Mouse (Mus musculus) yolk sac, embryonic 10.5 days (tissue): ENCODE measurements at regions not wholly inside any gene's neighbourhood (a gene's known extent, or its start where the extent isn't known, plus 50 kb on each side); places are given as distances from the start of the nearest gene placed in this dataset.

Experiments used
- DNase-seq: peaks from one replicate; pipeline ENCODE4 v3.0.0-alpha.2; 2017; ENCODE audit warnings: low spot score

DNA sequence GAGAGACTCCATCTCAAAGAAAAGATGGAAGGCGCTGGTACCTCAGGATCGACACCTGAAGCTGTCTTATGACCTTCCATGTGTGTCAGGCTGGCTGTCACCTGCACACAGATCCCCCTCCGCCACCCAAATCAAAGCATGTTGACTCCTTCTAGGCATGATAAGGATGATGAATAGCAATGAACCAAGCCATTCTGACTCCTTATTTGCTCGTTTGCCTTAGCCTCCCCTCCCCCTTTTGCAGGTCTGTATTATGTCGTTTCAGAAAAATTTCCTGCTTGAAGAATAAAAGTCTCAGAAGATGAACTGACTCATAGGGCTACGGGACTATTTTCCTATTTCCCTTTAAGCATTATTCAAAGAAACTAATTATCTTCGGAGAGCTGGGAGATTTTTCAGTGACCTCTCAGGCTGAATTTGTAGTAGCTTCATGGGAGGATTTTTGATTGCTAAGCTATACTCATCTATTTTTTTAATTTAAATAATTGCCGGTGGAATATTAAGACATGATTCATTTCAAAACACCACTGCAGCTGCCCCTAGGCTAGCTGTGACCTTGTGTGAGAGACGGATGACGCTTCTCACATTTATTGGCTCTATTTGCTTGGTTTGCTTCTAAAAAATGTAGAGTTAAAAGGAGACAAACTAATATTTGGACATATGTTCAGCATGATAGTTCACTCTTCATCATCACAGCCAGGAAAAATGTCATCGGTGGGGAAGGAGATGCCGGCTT, 72.4 kb upstream of the Zc3h12c start:
- no peak for DNase-seq

DNA sequence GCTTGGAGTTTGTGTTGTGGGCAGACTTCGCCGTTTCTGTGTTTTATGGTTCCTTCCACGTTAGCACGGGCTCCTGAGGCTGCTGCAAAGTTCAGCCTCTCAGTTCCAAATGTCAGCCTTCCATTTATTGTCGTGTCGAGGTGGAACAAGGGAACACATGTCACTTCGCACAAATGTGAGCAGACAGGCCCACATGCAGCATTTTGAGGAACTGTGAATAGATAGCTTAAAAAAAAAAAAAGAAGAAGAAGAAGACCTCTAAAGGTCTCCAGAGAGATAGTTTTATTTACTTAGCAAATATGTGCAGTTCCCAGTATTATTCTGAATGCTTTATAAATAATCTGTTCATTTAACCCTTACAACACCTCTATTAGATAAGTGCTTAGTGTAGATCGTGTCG, 66.4 kb upstream of the Zc3h12c start:
- DNase-seq, result no peak

- no peak for DNase-seq
These were observed 61.2 kb upstream of the Zc3h12c start for GRCm38 (mm10) chr9:52229589-52229988.

- DNase-seq, result no peak
These were observed 57.3 kb upstream of the Zc3h12c start for GRCm38 (mm10) chr9:52225646-52226045.

DNA sequence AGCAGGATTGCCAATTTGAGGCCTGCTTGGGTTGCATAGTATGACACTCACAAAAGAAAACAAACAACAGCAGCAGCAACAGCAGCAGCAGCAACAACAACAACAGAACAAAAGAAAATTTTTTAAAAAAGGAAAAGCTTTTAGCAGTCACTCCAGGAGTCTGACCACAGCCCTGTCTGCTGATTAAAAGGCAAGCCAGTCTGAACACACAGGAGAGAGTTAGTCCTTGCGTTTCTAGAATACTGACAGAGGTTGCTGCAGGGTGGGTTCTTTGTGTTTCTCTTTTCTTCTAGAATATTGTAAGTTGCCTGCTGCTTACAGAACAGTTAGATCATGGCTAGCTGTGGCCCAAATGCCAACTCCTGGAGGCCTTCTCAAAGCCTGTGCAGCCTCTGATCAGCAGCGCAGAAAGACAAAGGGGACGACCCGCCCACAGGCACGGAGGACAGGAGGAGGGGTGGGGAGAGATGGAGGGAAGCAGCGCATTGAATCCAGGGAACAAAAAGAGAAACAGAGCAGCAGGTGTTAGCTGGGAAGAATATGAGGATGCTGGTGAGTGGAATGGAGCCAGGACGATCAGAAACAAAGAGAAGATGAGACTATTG, 55.2 kb upstream of the Zc3h12c start:
- DNase-seq, result no peak
